Mouse (Mus musculus): ENCODE data around the gene Gpr68. TPM values are rescaled to one million over a fixed set of nuclear protein-coding genes. Genes with fewer than 3 reads are reported as not detected.

Gene Gpr68
- polyA plus RNA-seq, 1 experiment from 2014 or later, result 0.22 TPM

- 46% methylated on average over 12 of the region's 12 CpGs for WGBS
- no peak for ATAC-seq (ENCODE audit: low FRiP score)
- Histone ChIP-seq H3K4me2 (replicated peaks; ENCODE audit: low read depth, low read length) (no peak overlapping the region), H3K4me3 (ENCODE audit: low read depth, low read length) (no peak overlapping the region), H3K27ac (ENCODE audit: low read depth, low read length) (no peak overlapping the region), H3K9me3 (ENCODE audit: control insufficient read depth, low read length) (no peaks in the 10 kb centered on the region), H3K9ac (ENCODE audit: low read depth, low read length) (no peak overlapping the region), H3K36me3 (ENCODE audit: control insufficient read depth, insufficient read depth, low read length) (no peaks in the 10 kb centered on the region), H3K27me3 (ENCODE audit: control insufficient read depth, insufficient read depth, low read length) (no peaks in the 10 kb centered on the region), H3K4me1 (replicated peaks; ENCODE audit: control insufficient read depth, insufficient read depth, low read length) (no peaks in the 10 kb centered on the region)
- no peak for DNase-seq (ENCODE audit: low spot score)
Measured at GRCm38 (mm10) chr12:100887801-100888258, 20.2 kb downstream of the Gpr68 start.

DNA sequence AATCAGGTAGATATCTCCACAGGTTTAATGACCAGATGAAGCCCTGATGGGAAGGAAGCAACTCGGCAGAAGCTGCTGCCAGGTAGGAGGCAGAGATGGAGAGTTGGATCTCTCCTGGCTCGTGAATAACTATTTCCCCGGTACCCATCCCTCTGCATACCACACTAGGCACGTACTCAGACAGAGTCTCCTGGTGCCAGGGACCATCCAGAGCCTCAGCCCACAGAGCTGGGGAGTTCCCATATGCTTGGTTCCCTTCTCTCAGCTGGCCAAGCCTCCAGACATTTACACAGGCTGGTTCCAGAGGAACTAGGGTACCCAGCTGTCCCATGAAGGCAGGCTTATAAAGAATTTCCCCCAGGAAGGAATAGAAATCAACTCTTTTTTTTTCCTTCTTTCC, 21.1 kb downstream of the Gpr68 start:
- no peak for ATAC-seq (ENCODE audit: low FRiP score)
- no peak overlapping the region for H3K4me3 ChIP-seq (ENCODE audit: low read depth, low read length)

DNA sequence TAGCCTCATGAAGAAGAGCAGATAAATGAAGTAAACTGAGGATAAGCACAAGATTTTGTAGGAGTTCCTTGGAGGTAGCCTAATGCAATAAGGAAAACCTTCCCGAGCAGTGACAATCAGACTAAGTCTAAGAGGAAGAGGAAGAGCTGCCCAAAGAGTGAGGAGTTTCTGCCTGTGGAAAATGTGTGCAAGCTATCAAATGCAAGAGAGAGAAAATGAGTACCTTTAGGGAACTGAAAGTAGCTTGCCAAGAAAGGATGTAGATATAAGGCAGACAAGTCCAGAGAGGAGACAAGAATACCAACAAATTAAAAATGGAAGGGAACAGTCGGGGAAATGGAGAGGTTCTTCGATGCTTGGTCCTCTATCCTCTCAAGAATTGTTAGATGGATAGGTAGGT, 22.4 kb downstream of the Gpr68 start:
- Histone ChIP-seq H3K4me2 (replicated peaks; ENCODE audit: low read depth, low read length) (no peak overlapping the region), H3K4me1 (replicated peaks; ENCODE audit: control insufficient read depth, insufficient read depth, low read length) (no peaks in the 10 kb centered on the region), H3K36me3 (ENCODE audit: control insufficient read depth, insufficient read depth, low read length) (no peaks in the 10 kb centered on the region), H3K27me3 (ENCODE audit: control insufficient read depth, insufficient read depth, low read length) (no peaks in the 10 kb centered on the region), H3K9me3 (ENCODE audit: control insufficient read depth, low read length) (no peaks in the 10 kb centered on the region), H3K27ac (ENCODE audit: low read depth, low read length) (no peak overlapping the region), H3K4me3 (ENCODE audit: low read depth, low read length) (no peak overlapping the region), H3K9ac (ENCODE audit: low read depth, low read length) (no peak overlapping the region)
- no peak for ATAC-seq (ENCODE audit: low FRiP score)
- no peak for DNase-seq (ENCODE audit: low spot score)
- 94% methylated on average over 3 of the region's 3 CpGs for WGBS

More for the DNA sequence above, 21.1 kb downstream of the Gpr68 start:
- Histone ChIP-seq H3K4me1 (replicated peaks; ENCODE audit: control insufficient read depth, insufficient read depth, low read length) (no peaks in the 10 kb centered on the region), H3K4me2 (replicated peaks; ENCODE audit: low read depth, low read length) (no peak overlapping the region), H3K9ac (ENCODE audit: low read depth, low read length) (no peak overlapping the region), H3K9me3 (ENCODE audit: control insufficient read depth, low read length) (no peaks in the 10 kb centered on the region), H3K36me3 (ENCODE audit: control insufficient read depth, insufficient read depth, low read length) (no peaks in the 10 kb centered on the region), H3K27me3 (ENCODE audit: control insufficient read depth, insufficient read depth, low read length) (no peaks in the 10 kb centered on the region), H3K27ac (ENCODE audit: low read depth, low read length) (no peak overlapping the region)
- 89% methylated on average over 4 of the region's 4 CpGs for WGBS
- DNase-seq (ENCODE audit: low spot score), result no peak

DNA sequence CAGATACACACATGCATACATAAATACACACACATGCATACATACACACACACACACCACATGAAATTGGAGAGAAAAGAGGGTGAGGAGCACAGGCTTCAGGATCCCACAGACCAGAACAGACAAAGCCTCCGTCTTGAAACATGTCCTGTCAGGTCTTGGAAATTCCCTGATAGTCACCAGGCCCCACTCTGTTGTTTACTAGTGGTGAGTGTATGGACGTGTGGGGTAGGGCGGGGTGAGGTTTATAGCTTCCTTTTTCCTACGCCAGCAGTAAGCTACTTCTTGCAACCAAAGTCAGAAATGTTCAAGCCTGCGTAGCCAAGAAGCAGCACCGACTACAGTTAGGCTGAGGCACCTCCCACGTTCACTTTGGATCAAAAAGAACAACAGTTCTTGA, 24.8 kb downstream of the Gpr68 start:
- no peak overlapping the region for H3K4me3 ChIP-seq (ENCODE audit: low read depth, low read length)
- H3K36me3 ChIP-seq (ENCODE audit: control insufficient read depth, insufficient read depth, low read length), result no peaks in the 10 kb centered on the region
- H3K27me3 ChIP-seq (ENCODE audit: control insufficient read depth, insufficient read depth, low read length), result no peaks in the 10 kb centered on the region
- no peaks in the 10 kb centered on the region for H3K9me3 ChIP-seq (ENCODE audit: control insufficient read depth, low read length)
- 81% methylated on average over 7 of the region's 7 CpGs for WGBS
- DNase-seq (ENCODE audit: low spot score), result no peak
- no peak for ATAC-seq (ENCODE audit: low FRiP score)
- H3K27ac ChIP-seq (ENCODE audit: low read depth, low read length), result no peak overlapping the region
- no peak overlapping the region for H3K4me2 ChIP-seq (replicated peaks; ENCODE audit: low read depth, low read length)
- H3K9ac ChIP-seq (ENCODE audit: low read depth, low read length), result no peak overlapping the region
- H3K4me1 ChIP-seq (replicated peaks; ENCODE audit: control insufficient read depth, insufficient read depth, low read length), result no peaks in the 10 kb centered on the region

DNA sequence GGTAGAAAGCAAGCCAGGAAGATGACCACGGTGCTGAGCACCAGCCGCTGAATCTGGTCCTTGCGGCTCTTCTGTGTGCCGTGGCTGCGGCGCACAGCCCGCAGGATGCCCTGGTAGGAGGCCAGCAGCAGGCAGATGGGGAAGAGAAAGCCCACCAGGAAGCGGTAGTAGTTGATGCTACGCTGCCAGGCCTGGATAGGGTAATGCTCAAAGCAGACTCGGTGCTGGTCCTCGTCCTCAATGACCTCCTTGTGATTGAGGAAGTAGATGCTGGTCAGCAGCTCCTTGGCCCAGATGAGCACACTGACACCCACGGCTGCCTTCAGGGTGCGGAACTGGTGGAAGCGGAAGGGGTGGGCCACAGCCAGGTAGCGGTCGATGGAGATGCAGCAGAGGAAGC, 29.4 kb downstream of the Gpr68 start:
- H3K36me3 ChIP-seq (ENCODE audit: control insufficient read depth, insufficient read depth, low read length), result no peaks in the 10 kb centered on the region
- H3K4me3 ChIP-seq (ENCODE audit: low read depth, low read length), result no peak overlapping the region
- no peak overlapping the region for H3K9ac ChIP-seq (ENCODE audit: low read depth, low read length)
- ATAC-seq (ENCODE audit: low FRiP score) (no peak), DNase-seq (ENCODE audit: low spot score) (no peak)
- H3K27ac ChIP-seq (ENCODE audit: low read depth, low read length), result no peak overlapping the region
- H3K9me3 ChIP-seq (ENCODE audit: control insufficient read depth, low read length), result no peaks in the 10 kb centered on the region
- no peaks in the 10 kb centered on the region for H3K27me3 ChIP-seq (ENCODE audit: control insufficient read depth, insufficient read depth, low read length)
- WGBS, result 93% methylated on average over 16 of the region's 16 CpGs
- H3K4me1 ChIP-seq (replicated peaks; ENCODE audit: control insufficient read depth, insufficient read depth, low read length), result no peaks in the 10 kb centered on the region
- H3K4me2 ChIP-seq (replicated peaks; ENCODE audit: low read depth, low read length), result no peak overlapping the region

DNA sequence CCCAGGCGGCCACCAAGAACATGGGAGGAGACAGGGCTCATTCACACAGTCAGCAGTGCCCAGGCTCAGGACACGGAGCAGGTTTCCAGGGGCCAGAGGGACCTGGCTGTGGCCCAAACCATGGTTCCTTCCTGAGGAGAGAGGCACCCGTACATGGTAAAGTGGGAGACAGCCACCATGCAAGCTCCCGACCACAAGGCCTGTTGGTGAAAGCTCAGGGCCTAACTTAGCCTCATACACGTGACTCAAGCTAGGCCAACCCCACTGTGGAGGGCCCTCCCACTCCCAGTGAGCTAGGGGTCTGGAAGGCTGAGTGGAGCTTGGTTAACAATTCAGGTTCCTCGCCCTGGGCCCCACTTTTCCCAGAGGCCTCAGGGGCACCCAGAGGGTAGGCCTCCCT, 30.1 kb downstream of the Gpr68 start:
- ATAC-seq (ENCODE audit: low FRiP score), result no peak
- no peak overlapping the region for H3K4me3 ChIP-seq (ENCODE audit: low read depth, low read length)
- H3K27ac ChIP-seq (ENCODE audit: low read depth, low read length), result no peak overlapping the region
- H3K9ac ChIP-seq (ENCODE audit: low read depth, low read length), result no peak overlapping the region
- no peaks in the 10 kb centered on the region for H3K4me1 ChIP-seq (replicated peaks; ENCODE audit: control insufficient read depth, insufficient read depth, low read length)
- no peaks in the 10 kb centered on the region for H3K27me3 ChIP-seq (ENCODE audit: control insufficient read depth, insufficient read depth, low read length)
- no peaks in the 10 kb centered on the region for H3K9me3 ChIP-seq (ENCODE audit: control insufficient read depth, low read length)
- 86% methylated on average over 6 of the region's 6 CpGs for WGBS
- no peak for DNase-seq (ENCODE audit: low spot score)
- no peak overlapping the region for H3K4me2 ChIP-seq (replicated peaks; ENCODE audit: low read depth, low read length)
- no peaks in the 10 kb centered on the region for H3K36me3 ChIP-seq (ENCODE audit: control insufficient read depth, insufficient read depth, low read length)

- ATAC-seq (ENCODE audit: low FRiP score), result no peak
- H3K9ac ChIP-seq (ENCODE audit: low read depth, low read length), result no peak overlapping the region
- no peak overlapping the region for H3K4me3 ChIP-seq (ENCODE audit: low read depth, low read length)
- H3K9me3 ChIP-seq (ENCODE audit: control insufficient read depth, low read length), result no peaks in the 10 kb centered on the region
- no peaks in the 10 kb centered on the region for H3K27me3 ChIP-seq (ENCODE audit: control insufficient read depth, insufficient read depth, low read length)
- H3K4me2 ChIP-seq (replicated peaks; ENCODE audit: low read depth, low read length), result no peak overlapping the region
- no peak overlapping the region for H3K27ac ChIP-seq (ENCODE audit: low read depth, low read length)
- H3K4me1 ChIP-seq (replicated peaks; ENCODE audit: control insufficient read depth, insufficient read depth, low read length), result no peaks in the 10 kb centered on the region
- 89% methylated on average over 5 of the region's 6 CpGs for WGBS
- no peak for DNase-seq (ENCODE audit: low spot score)
- H3K36me3 ChIP-seq (ENCODE audit: control insufficient read depth, insufficient read depth, low read length), result no peaks in the 10 kb centered on the region
Measured at GRCm38 (mm10) chr12:100875960-100876359, 32.0 kb downstream of the Gpr68 start.

- DNase-seq (ENCODE audit: low spot score), result no peak
- H3K4me3 ChIP-seq (ENCODE audit: low read depth, low read length), result no peak overlapping the region
- no peaks in the 10 kb centered on the region for H3K36me3 ChIP-seq (ENCODE audit: control insufficient read depth, insufficient read depth, low read length)
- H3K27me3 ChIP-seq (ENCODE audit: control insufficient read depth, insufficient read depth, low read length), result no peaks in the 10 kb centered on the region
- 63% methylated on average over 3 of the region's 3 CpGs for WGBS
- no peak for ATAC-seq (ENCODE audit: low FRiP score)
- H3K27ac ChIP-seq (ENCODE audit: low read depth, low read length), result no peak overlapping the region
- no peak overlapping the region for H3K4me2 ChIP-seq (replicated peaks; ENCODE audit: low read depth, low read length)
- H3K4me1 ChIP-seq (replicated peaks; ENCODE audit: control insufficient read depth, insufficient read depth, low read length), result no peaks in the 10 kb centered on the region
- no peak overlapping the region for H3K9ac ChIP-seq (ENCODE audit: low read depth, low read length)
- no peaks in the 10 kb centered on the region for H3K9me3 ChIP-seq (ENCODE audit: control insufficient read depth, low read length)
Measured at GRCm38 (mm10) chr12:100875553-100875952, 32.4 kb downstream of the Gpr68 start.

DNA sequence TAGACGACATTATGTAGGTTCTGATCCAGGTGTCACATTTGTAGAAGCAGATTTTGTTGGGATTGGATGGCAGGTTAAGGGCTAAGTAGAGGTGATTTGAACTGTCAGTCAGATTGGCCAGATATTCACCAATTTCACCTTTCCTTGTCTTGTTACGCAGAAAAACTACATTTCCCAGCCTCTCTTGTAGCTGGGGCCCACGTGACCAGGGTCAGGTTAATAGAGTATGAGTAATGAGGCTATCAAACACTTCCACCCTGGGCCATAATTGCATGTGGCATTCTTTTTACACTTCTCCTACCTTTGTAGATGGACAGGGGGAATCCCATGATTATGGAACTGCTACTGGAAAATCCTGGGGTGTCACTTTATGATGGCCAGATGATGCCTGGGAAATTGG, 34.4 kb downstream of the Gpr68 start:
- Histone ChIP-seq H3K36me3 (ENCODE audit: control insufficient read depth, insufficient read depth, low read length) (no peaks in the 10 kb centered on the region), H3K4me1 (replicated peaks; ENCODE audit: control insufficient read depth, insufficient read depth, low read length) (no peaks in the 10 kb centered on the region), H3K27ac (ENCODE audit: low read depth, low read length) (no peak overlapping the region), H3K9me3 (ENCODE audit: control insufficient read depth, low read length) (no peaks in the 10 kb centered on the region), H3K4me3 (ENCODE audit: low read depth, low read length) (no peak overlapping the region), H3K4me2 (replicated peaks; ENCODE audit: low read depth, low read length) (no peak overlapping the region), H3K9ac (ENCODE audit: low read depth, low read length) (no peak overlapping the region), H3K27me3 (ENCODE audit: control insufficient read depth, insufficient read depth, low read length) (no peaks in the 10 kb centered on the region)
- ATAC-seq (ENCODE audit: low FRiP score), result no peak
- DNase-seq (ENCODE audit: low spot score), result no peak
- WGBS, result 81% methylated on average over 3 of the region's 3 CpGs

Measured in hindbrain, embryonic 11.5 days (tissue).